Mouse (Mus musculus): ENCODE data around the gene Stat5a.

- TF ChIP-seq POLR2A (IDR thresholded peaks at IDR 0.05; ENCODE audit: control insufficient read depth, low read depth, low read length) = no peak
- no peak for TF ChIP-seq CTCF (IDR thresholded peaks at IDR 0.05; ENCODE audit: control insufficient read depth, insufficient read depth, insufficient replicate concordance, low read depth, low read length)
These were observed 476 bp downstream of the Stat5a start for GRCm38 (mm10) chr11:100859579-100860075.

All from testis, adult 2 months (tissue).